ENCODE assay signal across 9 mouse cellular contexts in genomic region chr12:44848483-44849221, GRCm38 (mm10).
DNase-seq lines count a peak whose midpoint lies in the region; ATAC-seq and TF ChIP-seq lines count a peak whose summit lies in the region.
"Had no signal": no experiment of that assay in that cellular context is flagged by ENCODE, and none has a peak within 500 bp of the region (broad histone marks: within the 10 kb centered on the region; RNA-seq: fewer than 3 reads in every experiment).

No protein-coding gene starts in this region.

- no peak for ATAC-seq in cerebellum, adult (ENCODE audit: insufficient number of reproducible peaks, low FRiP score, low TSS enrichment)
- ATAC-seq in embryonic facial prominence, embryonic 14.5 days (ENCODE audit: low read depth), result peak; percentile 37; the same call in 1 of the 2 replicates
- peak; percentile 69 for ATAC-seq in hindbrain, embryonic 13.5 days (ENCODE audit: low FRiP score)
- peak; percentile 69; the same call in 1 of the 2 replicates for ATAC-seq in stomach, postnatal 0 days (ENCODE audit: low FRiP score, low TSS enrichment)

- WGBS in embryonic facial prominence, embryonic 14.5 days, result 44% methylated on average over 3 of the region's 3 CpGs
- 52% methylated on average over 3 of the region's 3 CpGs for WGBS in hindbrain, embryonic 13.5 days
- 46% methylated on average over 3 of the region's 3 CpGs for WGBS in midbrain, embryonic 10.5 days
- WGBS in stomach, postnatal 0 days, result 31% methylated on average over 3 of the region's 3 CpGs

- H3K9ac ChIP-seq in embryonic facial prominence, embryonic 14.5 days (ENCODE audit: low read depth, low read length), result no peak overlapping the region
- H3K9ac ChIP-seq in hindbrain, embryonic 13.5 days, result no peak overlapping the region
- no peak overlapping the region for H3K9ac ChIP-seq in stomach, postnatal 0 days (ENCODE audit: low read length)

- intact Hi-C loops in left cerebral cortex, adult 2 months (cut with DNase I), result loop anchor here (1.0 to 5.0 kb wide), 4 partner anchors 224 to 539 kb away; no protein-coding TSS in a partner anchor

- no peak overlapping the region for H3K4me3 ChIP-seq in embryonic facial prominence, embryonic 14.5 days (ENCODE audit: low read depth, low read length)
- H3K4me3 ChIP-seq in hindbrain, embryonic 13.5 days, result no peak overlapping the region
- no peak overlapping the region for H3K4me3 ChIP-seq in left cerebral cortex, adult 2 months
- H3K4me3 ChIP-seq in midbrain, embryonic 10.5 days, result no peak overlapping the region
- H3K4me3 ChIP-seq in stomach, postnatal 0 days (ENCODE audit: low read depth, low read length), result no peak overlapping the region

- no peaks in the 10 kb centered on the region for H3K4me1 ChIP-seq in embryonic facial prominence, embryonic 14.5 days (ENCODE audit: control insufficient read depth, insufficient read depth, low read length)
- no peaks in the 10 kb centered on the region for H3K4me1 ChIP-seq in hindbrain, embryonic 13.5 days (replicated peaks)
- no peaks in the 10 kb centered on the region for H3K4me1 ChIP-seq in midbrain, embryonic 10.5 days
- H3K4me1 ChIP-seq in stomach, postnatal 0 days (replicated peaks; ENCODE audit: control insufficient read depth, insufficient read depth), result no peaks in the 10 kb centered on the region

- DNase-seq in cerebellum, adult 18-20 months, result peak; percentile 5 to 6
- peak; percentile 66 for DNase-seq in Muller cell, postnatal 12 days (ENCODE audit: inconsistent ontology term)
- DNase-seq in embryonic facial prominence, embryonic 14.5 days (ENCODE audit: low spot score), result peak; percentile 71
- DNase-seq in left cerebral cortex, adult 2 months (ENCODE audit: extremely low spot score in 1 of 2, low spot score in 2 of 2), result peak; percentile 34 to 35
- DNase-seq in midbrain, embryonic 10.5 days (ENCODE audit: low spot score), result peak; percentile 20
- peak; percentile 46 for DNase-seq in stomach, postnatal 0 days (ENCODE audit: low spot score)

- H3K9me3 ChIP-seq in embryonic facial prominence, embryonic 14.5 days (ENCODE audit: control insufficient read depth, low read length), result no peaks in the 10 kb centered on the region
- no peaks in the 10 kb centered on the region for H3K9me3 ChIP-seq in hindbrain, embryonic 13.5 days
- H3K9me3 ChIP-seq in midbrain, embryonic 10.5 days (replicated peaks), result no peaks in the 10 kb centered on the region
- no peaks in the 10 kb centered on the region for H3K9me3 ChIP-seq in stomach, postnatal 0 days (ENCODE audit: control insufficient read depth, low read length)

- H3K27me3 ChIP-seq in embryonic facial prominence, embryonic 14.5 days (replicated peaks; ENCODE audit: control insufficient read depth, insufficient read depth, low read length), result no peaks in the 10 kb centered on the region
- H3K27me3 ChIP-seq in hindbrain, embryonic 13.5 days, result no peaks in the 10 kb centered on the region
- H3K27me3 ChIP-seq in midbrain, embryonic 10.5 days (ENCODE audit: low read depth, poor library complexity, severe bottlenecking), result no peaks in the 10 kb centered on the region
- H3K27me3 ChIP-seq in stomach, postnatal 0 days (ENCODE audit: control insufficient read depth, insufficient read depth, low read length), result no peaks in the 10 kb centered on the region

- peak; percentile 75 for TF ChIP-seq CTCF in left cerebral cortex, adult 2 months (IDR thresholded peaks at IDR 0.05)
- TF ChIP-seq CTCF in stomach, postnatal 0 days (IDR thresholded peaks at IDR 0.05; ENCODE audit: low read depth), result peak; percentile 92

- no peak for TF ChIP-seq EP300 in stomach, postnatal 0 days (optimal IDR thresholded peaks at IDR 0.05)

- H3K36me3 ChIP-seq in embryonic facial prominence, embryonic 14.5 days (ENCODE audit: control insufficient read depth, insufficient read depth, low read length), result no peaks in the 10 kb centered on the region
- H3K36me3 ChIP-seq in hindbrain, embryonic 13.5 days, result no peaks in the 10 kb centered on the region
- no peaks in the 10 kb centered on the region for H3K36me3 ChIP-seq in midbrain, embryonic 10.5 days
- no peaks in the 10 kb centered on the region for H3K36me3 ChIP-seq in stomach, postnatal 0 days (ENCODE audit: control insufficient read depth, insufficient read depth, low read length)

- H3K27ac ChIP-seq in embryonic facial prominence, embryonic 14.5 days (replicated peaks; ENCODE audit: low read depth, low read length), result no peak overlapping the region
- H3K27ac ChIP-seq in hindbrain, embryonic 13.5 days, result no peak overlapping the region
- no peak overlapping the region for H3K27ac ChIP-seq in left cerebral cortex, adult 2 months
- H3K27ac ChIP-seq in midbrain, embryonic 10.5 days (replicated peaks), result no peak overlapping the region
- no peak overlapping the region for H3K27ac ChIP-seq in stomach, postnatal 0 days (replicated peaks)
- H3K27ac ChIP-seq: macrophage had no signal

- H3K4me2 ChIP-seq in embryonic facial prominence, embryonic 14.5 days (ENCODE audit: low read depth, low read length), result no peak overlapping the region
- H3K4me2 ChIP-seq in hindbrain, embryonic 13.5 days, result no peak overlapping the region
- H3K4me2 ChIP-seq in stomach, postnatal 0 days (replicated peaks; ENCODE audit: low read depth), result no peak overlapping the region

Comparison
In these comparisons a context has a peak if more than half of its experiments do, and no peak if none do; other contexts are left out.
1. DNase-seq: peak in every context shown above with its lines; median percentile 71 in embryonic facial prominence, embryonic 14.5 days; 66 in Muller cell, postnatal 12 days; 46 in stomach, postnatal 0 days; 34 in left cerebral cortex, adult 2 months; 20 in midbrain, embryonic 10.5 days; 6 in cerebellum, adult 18-20 months.